Mouse (Mus musculus) thymus, adult 18-20 months (tissue): ENCODE measurements around the gene Olfr870.
"Not testable (repeated sequence)": the region's sequence is repeated elsewhere in the genome, so short reads cannot be mapped to it uniquely, and the experiment has no call there.

Experiments
- DNase-seq, 2 experiments: peaks; one replicate each; pipeline ENCODE4 v3.0.0; 2022; ENCODE audit warnings: mixed read lengths in 2 of 2

Olfr870 gene

GRCm38 (mm10) chr9:20173957-20174356, at the start of gene Olfr870:
Gene Olfr870 (minus strand): TSS chr9:20174057.
- no peak for DNase-seq

GRCm38 (mm10) chr9:20211907-20212306, 38.0 kb upstream of the Olfr870 start, which contains the start of gene Olfr871:
Gene Olfr871 (plus strand): TSS chr9:20212207.
- no peak for DNase-seq

- DNase-seq: no peak
Observed at GRCm38 (mm10) chr9:20211477-20211876, 37.6 kb upstream of the Olfr870 start.

- no peak for DNase-seq
Observed at GRCm38 (mm10) chr9:20210812-20211211, 37.0 kb upstream of the Olfr870 start.

DNA sequence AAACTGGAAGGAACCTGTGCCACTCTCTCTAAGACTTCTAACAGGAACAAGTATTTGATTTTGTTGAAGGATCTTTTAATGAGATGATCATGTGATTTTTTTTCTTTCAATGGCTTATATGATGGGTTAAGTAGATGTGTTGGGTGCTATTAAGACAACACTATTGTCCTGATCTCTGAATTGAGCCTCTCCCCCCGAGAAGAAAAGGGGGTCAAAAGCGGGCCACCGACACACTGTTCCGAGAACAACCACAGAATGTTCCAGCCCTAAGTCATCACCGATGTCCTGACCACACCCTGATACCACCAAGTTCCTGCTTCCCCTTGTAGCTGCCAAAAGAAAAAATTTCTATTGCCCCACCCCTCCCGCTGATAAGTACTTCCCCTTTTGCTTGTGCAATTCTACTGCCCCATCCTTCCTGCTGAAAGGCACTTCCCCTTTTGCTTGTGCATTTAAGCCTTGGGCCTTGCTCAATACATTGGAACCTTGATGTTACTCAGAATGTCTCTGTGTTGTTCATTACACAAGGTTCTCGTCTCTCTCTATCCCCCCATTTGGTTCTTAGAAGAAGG, 29.6 kb upstream of the Olfr870 start:
- DNase-seq: not testable (repeated sequence)

DNA sequence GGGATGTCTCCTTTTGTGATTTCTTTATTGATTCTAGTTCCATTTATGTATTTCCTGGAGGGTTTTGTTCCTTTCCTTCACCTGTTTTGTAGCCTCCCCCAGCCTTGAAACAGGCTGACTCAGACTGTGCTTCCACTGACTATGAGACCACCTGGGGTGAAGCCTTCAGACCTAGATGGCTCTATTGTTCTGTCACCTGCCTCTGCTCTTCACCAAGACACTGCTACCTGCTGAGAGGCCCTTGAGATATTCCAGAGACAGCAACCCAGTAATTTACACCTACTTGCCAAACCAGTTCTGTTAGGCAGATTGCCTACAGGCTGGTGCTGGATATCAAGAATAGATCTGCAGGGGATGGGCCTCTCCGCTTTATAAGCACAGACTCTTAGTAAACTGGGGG, 28.3 kb upstream of the Olfr870 start:
- no peak for DNase-seq

- no peak for DNase-seq
Observed at GRCm38 (mm10) chr9:20179463-20179862, 5.6 kb upstream of the Olfr870 start.

- no peak for DNase-seq
Observed at GRCm38 (mm10) chr9:20149706-20150105, 24.2 kb downstream of the Olfr870 start.

DNA sequence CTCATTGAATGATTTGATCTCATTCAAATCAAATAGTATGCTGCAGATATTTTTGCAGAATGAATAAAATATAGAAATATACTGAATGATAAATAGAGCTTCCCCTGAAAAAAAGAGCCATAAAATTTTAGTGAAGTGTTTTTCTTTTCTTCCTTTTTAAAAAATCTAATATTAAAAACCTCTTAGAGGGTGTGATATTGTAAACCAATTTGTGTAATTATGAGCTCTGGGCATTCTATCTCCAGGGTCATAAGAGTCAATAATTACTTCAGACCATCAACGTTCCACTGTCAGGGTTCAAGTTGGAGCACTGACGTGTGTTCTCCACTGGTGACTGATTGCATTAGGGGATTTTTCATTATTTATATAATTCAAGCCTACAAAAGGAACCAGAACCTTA, 45.1 kb downstream of the Olfr870 start, which contains the start of gene Olfr869:
Gene Olfr869 (plus strand): TSS at position 301 of the 400 bp plus-strand sequence.
- DNase-seq: no peak
